Mouse (Mus musculus) embryonic facial prominence, embryonic 14.5 days (tissue): ENCODE data around the gene Npr1. TPM values are rescaled to one million over a fixed set of nuclear protein-coding genes. Genes with fewer than 3 reads are reported as not detected.

Source experiments
- ATAC-seq: fragments of 200-750 bp; cut with Nextera tagmentation; 2 replicates; pipeline ENCODE4 v1.8.0; 2017; ENCODE audit warnings: low read depth, moderate number of reproducible peaks, moderate TSS enrichment
- DNase-seq: peaks from one replicate; pipeline ENCODE4 v3.0.0-alpha.2; 2015; ENCODE audit warnings: low spot score
- H3K27ac ChIP-seq: fragments of 300-500 bp; sonication (generic); replicated peaks from 2 replicates; pipeline ENCODE4 v1.5.1; 2014; ENCODE audit warnings: low read depth, mild to moderate bottlenecking, low read length, moderate library complexity
- H3K27me3 ChIP-seq: fragments of 300-500 bp; sonication (generic); replicated peaks from 2 replicates; pipeline ENCODE4 v1.6.1; 2014; ENCODE audit warnings: low read length; ENCODE audit not compliant: control insufficient read depth, insufficient read depth
- H3K36me3 ChIP-seq: fragments of 300-500 bp; sonication (generic); 2 replicates; pipeline ENCODE4 v1.6.1; 2014; ENCODE audit warnings: low read length, mixed read lengths; ENCODE audit not compliant: control insufficient read depth, insufficient read depth
- H3K4me1 ChIP-seq: fragments of 300-500 bp; sonication (generic); 2 replicates; pipeline ENCODE4 v1.6.1; 2014; ENCODE audit warnings: antibody characterized with exemption, low read length; ENCODE audit not compliant: control insufficient read depth, insufficient read depth
- H3K4me2 ChIP-seq: fragments of 300-500 bp; sonication (generic); 2 replicates; pipeline ENCODE4 v1.6.1; 2014; ENCODE audit warnings: low read depth, mild to moderate bottlenecking, low read length, moderate library complexity, mixed read lengths
- H3K4me3 ChIP-seq: fragments of 300-500 bp; sonication (generic); 2 replicates; pipeline ENCODE4 v1.5.1; 2014; ENCODE audit warnings: low read depth, mild to moderate bottlenecking, low read length
- H3K9ac ChIP-seq: fragments of 300-500 bp; sonication (generic); 2 replicates; pipeline ENCODE4 v1.6.1; 2014; ENCODE audit warnings: low read depth, mild to moderate bottlenecking, low read length, moderate library complexity, mixed read lengths
- H3K9me3 ChIP-seq: fragments of 300-500 bp; sonication (generic); 2 replicates; pipeline ENCODE4 v1.6.1; 2016; ENCODE audit warnings: low read length; ENCODE audit not compliant: control insufficient read depth
- WGBS: fragments of 180-500 bp; shearing (Covaris S2); extraction: QIAGEN DNeasy Blood & Tissue Kit; methylation state at CpG from one replicate; pipeline ENCODE4 v1.1.7; 2014; 5-methylcytosine and 5-hydroxymethylcytosine counted together
- polyA plus RNA-seq: library from polyadenylated mRNA; unstranded; fragments of >200 nt; fragmentation: Nextera tagmentation; extraction: Ambion mirVana; gene quantifications from 2 replicates; pipeline ENCODE4 v1.2.1, GENCODE M21; 2014

Gene Npr1
- polyA plus RNA-seq, result 6.7 and 8.2 TPM in 2 replicates

DNA sequence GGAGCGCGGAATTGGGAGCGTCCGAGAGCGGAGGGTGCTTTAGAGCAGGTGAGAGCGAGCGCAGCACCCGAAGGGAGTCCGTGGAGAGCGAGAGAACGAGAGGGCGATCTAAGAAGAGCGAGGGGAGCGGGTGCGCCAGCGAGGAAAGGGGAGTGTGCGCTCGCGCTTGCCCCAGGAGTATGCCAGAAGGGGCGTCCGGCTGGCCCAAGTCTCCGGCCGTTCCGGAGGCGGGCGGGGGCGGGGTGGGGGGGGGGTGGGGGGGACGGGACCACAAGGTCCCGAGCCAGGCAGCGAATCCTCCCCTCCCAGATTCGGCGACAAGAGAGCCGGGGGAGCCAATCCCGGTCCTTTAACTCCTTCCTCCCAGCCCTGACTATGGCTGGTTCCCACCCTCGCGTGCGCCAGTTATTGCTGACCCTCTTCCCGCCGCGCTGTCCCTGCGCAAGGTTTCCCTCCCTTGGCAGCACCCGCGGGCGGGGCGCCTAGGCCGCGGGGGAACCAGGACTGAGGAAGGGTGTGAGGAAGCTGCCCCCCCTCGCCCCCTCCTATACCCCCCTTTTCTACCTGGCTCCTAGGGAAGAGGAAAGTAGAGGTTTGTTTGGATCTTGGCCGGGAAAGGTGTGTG is at the start of gene Npr1:
Gene Npr1 (minus strand): TSS at position 181 of the 625 bp plus-strand sequence.
- no peaks in the 10 kb centered on the region for H3K4me1 ChIP-seq
- peak within 1 kb of the TSS; percentile 96 for H3K4me2 ChIP-seq
- H3K4me3 ChIP-seq, result peak within 1 kb of the TSS; percentile 48
- peaks cover 41% of the 10 kb centered on the region for H3K27me3 ChIP-seq
- H3K36me3 ChIP-seq, result no peaks in the 10 kb centered on the region
- DNase-seq (peak; percentile 19), ATAC-seq (peak; percentile 42)
- peak within 1 kb of the TSS; percentile 60 for H3K9ac ChIP-seq
- H3K9me3 ChIP-seq, result no peaks in the 10 kb centered on the region
- under 1% methylated on average over 14 of the region's 49 CpGs for WGBS
- H3K27ac ChIP-seq, result no peak within 1 kb of the TSS

- Histone ChIP-seq H3K27ac (no peak overlapping the region), H3K36me3 (no peaks in the 10 kb centered on the region)
Observed at GRCm38 (mm10) chr3:90515242-90515641, 49.6 kb upstream of the Npr1 start.

GRCm38 (mm10) chr3:90514691-90515090 is 49.0 kb upstream of the Npr1 start:
- Histone ChIP-seq H3K27me3 (peaks cover 6% of the 10 kb centered on the region; the same call in 1 of the 2 replicates), H3K4me3 (peak overlapping the region; percentile 42), H3K9me3 (no peaks in the 10 kb centered on the region), H3K4me2 (peak overlapping the region; percentile 62), H3K27ac (no peak overlapping the region), H3K36me3 (no peaks in the 10 kb centered on the region), H3K4me1 (peaks cover 15% of the 10 kb centered on the region), H3K9ac (peak overlapping the region; percentile 57)
- WGBS, result 1% methylated on average over 10 of the region's 10 CpGs
- ATAC-seq, result peak; percentile 87
- peak; percentile 88 for DNase-seq

More at GRCm38 (mm10) chr3:90515242-90515641, 49.6 kb upstream of the Npr1 start:
- 50% methylated on average over 1 of the region's 1 CpGs for WGBS
- ATAC-seq (no peak), DNase-seq (no peak)
- Histone ChIP-seq H3K4me2 (peak overlapping the region; percentile 62), H3K4me1 (peaks cover 15% of the 10 kb centered on the region), H3K4me3 (peak overlapping the region; percentile 42), H3K27me3 (peaks cover 6% of the 10 kb centered on the region; the same call in 1 of the 2 replicates), H3K9me3 (no peaks in the 10 kb centered on the region), H3K9ac (peak overlapping the region; percentile 57)

GRCm38 (mm10) chr3:90513796-90514590 is 48.3 kb upstream of the Npr1 start, which contains the start of the genes S100a1 and S100a13:
TSS of gene S100a1 (minus strand) at chr3:90514392.
TSS of gene S100a13 (plus strand) at chr3:90514435.
- Histone ChIP-seq H3K27me3 (peaks cover 6% of the 10 kb centered on the region; the same call in 1 of the 2 replicates), H3K4me3 (peak within 1 kb of the TSS; percentile 42), H3K4me1 (peaks cover 15% of the 10 kb centered on the region), H3K27ac (no peak within 1 kb of the TSS), H3K4me2 (peak within 1 kb of the TSS; percentile 62), H3K36me3 (no peaks in the 10 kb centered on the region), H3K9me3 (no peaks in the 10 kb centered on the region), H3K9ac (peak within 1 kb of the TSS; percentile 57)
- ATAC-seq, result peak; percentile 38
- DNase-seq, result peak; percentile 43
- WGBS, result 4% methylated on average over 24 of the region's 25 CpGs

- ATAC-seq (no peak), DNase-seq (no peak)
- H3K4me2 ChIP-seq, result peak overlapping the region; percentile 5; the same call in 1 of the 2 replicates
- no peak overlapping the region for H3K9ac ChIP-seq
- no peaks in the 10 kb centered on the region for H3K36me3 ChIP-seq
- H3K4me1 ChIP-seq, result peaks cover 16% of the 10 kb centered on the region
- H3K9me3 ChIP-seq, result no peaks in the 10 kb centered on the region
- H3K27me3 ChIP-seq, result peaks cover 6% of the 10 kb centered on the region; the same call in 1 of the 2 replicates
- H3K27ac ChIP-seq, result no peak overlapping the region
- 74% methylated on average over 9 of the region's 9 CpGs for WGBS
- H3K4me3 ChIP-seq, result no peak overlapping the region
Observed at GRCm38 (mm10) chr3:90512948-90513642, 47.4 kb upstream of the Npr1 start.

DNA sequence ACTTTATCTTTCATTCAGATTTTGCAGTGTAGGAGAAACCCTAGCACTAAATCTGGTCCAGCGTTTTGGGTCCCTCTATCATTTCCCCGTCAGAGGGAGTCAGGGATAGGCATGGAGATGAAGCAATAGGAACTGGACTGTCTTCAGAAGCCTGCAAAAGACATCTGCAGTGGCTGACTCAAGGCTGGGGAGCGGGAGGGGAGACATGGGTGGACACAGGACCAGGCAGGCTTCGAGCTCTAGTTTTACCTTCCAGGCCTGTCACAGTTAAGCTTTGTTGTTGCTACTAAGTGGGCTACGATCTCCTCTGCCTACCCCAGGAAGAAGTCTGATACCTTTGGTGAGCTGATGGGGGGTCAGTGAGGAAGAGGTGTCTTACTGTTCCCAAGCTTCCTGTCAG is 46.6 kb upstream of the Npr1 start:
- no peak overlapping the region for H3K4me2 ChIP-seq
- DNase-seq, result no peak
- 80% methylated on average over 5 of the region's 5 CpGs for WGBS
- H3K9ac ChIP-seq, result no peak overlapping the region
- no peak for ATAC-seq
- H3K9me3 ChIP-seq, result no peaks in the 10 kb centered on the region
- peaks cover 4% of the 10 kb centered on the region for H3K36me3 ChIP-seq
- peaks cover 24% of the 10 kb centered on the region for H3K4me1 ChIP-seq
- no peak overlapping the region for H3K4me3 ChIP-seq
- H3K27me3 ChIP-seq, result peaks cover 6% of the 10 kb centered on the region; the same call in 1 of the 2 replicates
- H3K27ac ChIP-seq, result no peak overlapping the region

DNA sequence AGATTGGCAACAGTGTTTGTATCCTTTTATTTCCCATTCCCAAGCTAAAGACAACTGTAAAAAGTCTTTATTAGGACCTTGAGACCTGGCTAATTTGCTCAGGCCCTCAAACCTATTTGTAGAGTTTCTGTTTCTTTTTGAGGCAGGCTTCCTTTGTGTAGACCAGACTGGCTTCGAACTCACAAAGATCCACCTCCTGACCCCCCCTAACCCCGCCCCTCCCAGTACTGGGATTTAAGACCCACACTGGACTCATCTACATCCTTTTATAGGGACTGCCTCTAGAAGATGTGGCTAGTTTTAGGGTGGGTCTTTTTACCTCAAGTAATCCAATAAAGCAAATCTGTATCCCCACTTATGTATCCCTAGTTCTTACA is 44.1 kb upstream of the Npr1 start:
- no peak overlapping the region for H3K9ac ChIP-seq
- peaks cover 15% of the 10 kb centered on the region; the same call in 1 of the 2 replicates for H3K4me1 ChIP-seq
- H3K4me2 ChIP-seq, result peak overlapping the region; percentile 64
- ATAC-seq, result no peak
- H3K9me3 ChIP-seq, result no peaks in the 10 kb centered on the region
- peak overlapping the region; percentile 74; the same call in 1 of the 2 replicates for H3K27ac ChIP-seq
- WGBS, result 27% methylated on average over 2 of the region's 2 CpGs
- peak overlapping the region; percentile 95 for H3K4me3 ChIP-seq
- H3K27me3 ChIP-seq, result peaks cover 6% of the 10 kb centered on the region; the same call in 1 of the 2 replicates
- DNase-seq, result no peak
- H3K36me3 ChIP-seq, result peaks cover 30% of the 10 kb centered on the region
